Mouse (Mus musculus) stomach, postnatal 0 days (tissue): ENCODE data around the gene Slc6a19.
A peak's percentile ranks its signal among the peaks of the same experiment; 100 is the strongest.

Source experiments
- CTCF ChIP-seq: IDR thresholded peaks from 2 replicates; pipeline ENCODE4 v1.5.1; 2016; ENCODE audit warnings: antibody characterized with exemption, low read depth, mild to moderate bottlenecking, moderate library complexity
- EP300 ChIP-seq: optimal IDR thresholded peaks from 2 replicates; pipeline ENCODE3; 2016; ENCODE audit warnings: antibody characterized with exemption

DNA sequence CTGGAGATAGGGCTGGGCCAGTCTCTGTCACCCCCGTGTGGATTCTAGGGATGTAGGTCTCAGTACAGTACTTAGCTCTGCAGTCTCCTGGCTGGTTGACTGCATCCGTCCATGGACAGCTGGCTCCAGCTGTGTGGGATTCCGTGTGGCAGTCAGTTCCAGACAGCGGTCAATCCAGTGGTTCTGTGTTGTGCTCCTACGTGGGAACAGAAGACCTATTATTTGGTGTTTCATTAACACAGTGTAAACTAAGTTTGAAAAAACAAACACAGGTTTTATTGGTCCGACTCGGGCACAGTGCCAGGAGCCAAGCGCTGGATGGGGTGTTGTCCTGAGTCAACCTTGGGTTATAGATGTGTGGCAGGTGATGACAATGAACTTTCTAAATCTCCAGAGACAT lies 30.6 kb upstream of the Slc6a19 start:
- TF ChIP-seq CTCF (peak; percentile 39), EP300 (no peak)
